Mouse (Mus musculus): Measurements from ENCODE around the gene Serpina1c. TPM values are rescaled to one million over a fixed set of nuclear protein-coding genes. Genes with fewer than 3 reads are reported as not detected.
"Not testable (repeated sequence)": the region's sequence is repeated elsewhere in the genome, so short reads cannot be mapped to it uniquely, and the experiment has no call there.

Gene Serpina1c
- not detected in 2 replicates for polyA plus RNA-seq (2015; fragmentation: Nextera tagmentation; extraction: Ambion mirVana)

- not testable (repeated sequence) for H3K4me2 ChIP-seq; ATAC-seq (ENCODE audit: low read depth); H3K9ac ChIP-seq; H3K27me3 ChIP-seq; H3K36me3 ChIP-seq; H3K27ac ChIP-seq (replicated peaks); H3K4me1 ChIP-seq (replicated peaks); H3K4me3 ChIP-seq
- 88% methylated on average over 4 of the region's 4 CpGs for WGBS
- 0 out of 2 replicates have a peak, but pooled peaks cover 11% of the 10 kb centered on the region for H3K9me3 ChIP-seq
Observed at GRCm38 (mm10) chr12:103904837-103905340, at the start of gene Serpina1c. TSS of gene Serpina1c (minus strand) at chr12:103904887.

GRCm38 (mm10) chr12:103952972-103953371 is 48.3 kb upstream of the Serpina1c start:
- H3K27me3 ChIP-seq; H3K9ac ChIP-seq; H3K9me3 ChIP-seq; H3K36me3 ChIP-seq; H3K4me2 ChIP-seq; ATAC-seq (ENCODE audit: low read depth); H3K4me1 ChIP-seq (replicated peaks); H3K4me3 ChIP-seq; H3K27ac ChIP-seq (replicated peaks): not testable (repeated sequence)
- 68% methylated on average over 3 of the region's 3 CpGs for WGBS

- 93% methylated on average over 4 of the region's 4 CpGs for WGBS
- ATAC-seq (ENCODE audit: low read depth) = no peak
Observed at GRCm38 (mm10) chr12:103946243-103946642, 41.6 kb upstream of the Serpina1c start.

GRCm38 (mm10) chr12:103909181-103909580 is 4.5 kb upstream of the Serpina1c start:
- not testable (repeated sequence) for H3K27me3 ChIP-seq; ATAC-seq (ENCODE audit: low read depth); H3K4me3 ChIP-seq; H3K9ac ChIP-seq; H3K36me3 ChIP-seq; H3K4me1 ChIP-seq (replicated peaks); H3K27ac ChIP-seq (replicated peaks); H3K4me2 ChIP-seq; H3K9me3 ChIP-seq
- WGBS = 91% methylated on average over 12 of the region's 16 CpGs

More at GRCm38 (mm10) chr12:103946243-103946642, 41.6 kb upstream of the Serpina1c start:
- H3K4me1 ChIP-seq (replicated peaks) = no peaks in the 10 kb centered on the region
- H3K4me3 ChIP-seq = no peak overlapping the region
- no peak overlapping the region for H3K9ac ChIP-seq
- H3K9me3 ChIP-seq = no peaks in the 10 kb centered on the region; the same call in 1 of the 2 replicates
- no peak overlapping the region for H3K4me2 ChIP-seq
- no peak overlapping the region for H3K27ac ChIP-seq (replicated peaks)
- no peaks in the 10 kb centered on the region for H3K36me3 ChIP-seq
- H3K27me3 ChIP-seq = no peaks in the 10 kb centered on the region

- H3K9me3 ChIP-seq; H3K27me3 ChIP-seq; H3K36me3 ChIP-seq; H3K4me1 ChIP-seq (replicated peaks); H3K9ac ChIP-seq; ATAC-seq (ENCODE audit: low read depth); H3K4me2 ChIP-seq; H3K4me3 ChIP-seq; H3K27ac ChIP-seq (replicated peaks): not testable (repeated sequence)
- 35% methylated on average over 1 of the region's 1 CpGs for WGBS
Observed at GRCm38 (mm10) chr12:103907746-103908145, 3.1 kb upstream of the Serpina1c start.

- H3K4me1 ChIP-seq (replicated peaks); H3K36me3 ChIP-seq; H3K27me3 ChIP-seq; H3K27ac ChIP-seq (replicated peaks); H3K4me2 ChIP-seq; H3K9ac ChIP-seq; H3K4me3 ChIP-seq; H3K9me3 ChIP-seq; ATAC-seq (ENCODE audit: low read depth): not testable (repeated sequence)
- WGBS = 92% methylated on average over 3 of the region's 3 CpGs
Observed at GRCm38 (mm10) chr12:103901929-103902328, 2.8 kb downstream of the Serpina1c start.

GRCm38 (mm10) chr12:103866873-103867272 is 37.8 kb downstream of the Serpina1c start:
- not testable (repeated sequence) for H3K9me3 ChIP-seq; H3K27ac ChIP-seq (replicated peaks); H3K36me3 ChIP-seq; ATAC-seq (ENCODE audit: low read depth); H3K27me3 ChIP-seq; H3K4me3 ChIP-seq; H3K4me1 ChIP-seq (replicated peaks); H3K9ac ChIP-seq; H3K4me2 ChIP-seq
- 96% methylated on average over 1 of the region's 1 CpGs for WGBS

- ATAC-seq (ENCODE audit: low read depth); H3K4me3 ChIP-seq; H3K27ac ChIP-seq (replicated peaks); H3K4me2 ChIP-seq; H3K9ac ChIP-seq; H3K9me3 ChIP-seq; H3K36me3 ChIP-seq; H3K27me3 ChIP-seq; H3K4me1 ChIP-seq (replicated peaks): not testable (repeated sequence)
- 90% methylated on average over 9 of the region's 9 CpGs for WGBS
Observed at GRCm38 (mm10) chr12:103863101-103863974, 41.3 kb downstream of the Serpina1c start, which contains the start of gene Serpina1a. TSS of gene Serpina1a (minus strand) at chr12:103863562.

GRCm38 (mm10) chr12:103860976-103861375 is 43.7 kb downstream of the Serpina1c start:
- Histone ChIP-seq H3K4me1 (replicated peaks) (no peaks in the 10 kb centered on the region), H3K36me3 (no peaks in the 10 kb centered on the region), H3K9me3 (0 out of 2 replicates have a peak, but pooled peaks cover 3% of the 10 kb centered on the region), H3K4me2 (no peak overlapping the region), H3K27me3 (no peaks in the 10 kb centered on the region), H3K4me3 (no peak overlapping the region), H3K9ac (no peak overlapping the region), H3K27ac (replicated peaks) (no peak overlapping the region)
- ATAC-seq (ENCODE audit: low read depth) = no peak
- 88% methylated on average over 3 of the region's 3 CpGs for WGBS

GRCm38 (mm10) chr12:103860571-103860970 is 44.1 kb downstream of the Serpina1c start:
- ATAC-seq (ENCODE audit: low read depth); H3K9ac ChIP-seq; H3K27ac ChIP-seq (replicated peaks): not testable (repeated sequence)

GRCm38 (mm10) chr12:103859584-103859983 is 45.1 kb downstream of the Serpina1c start:
- 82% methylated on average over 3 of the region's 3 CpGs for WGBS
- H3K9me3 ChIP-seq; H3K4me1 ChIP-seq (replicated peaks); ATAC-seq (ENCODE audit: low read depth); H3K4me2 ChIP-seq; H3K27ac ChIP-seq (replicated peaks); H3K27me3 ChIP-seq; H3K4me3 ChIP-seq; H3K9ac ChIP-seq; H3K36me3 ChIP-seq: not testable (repeated sequence)

More at GRCm38 (mm10) chr12:103860571-103860970, 44.1 kb downstream of the Serpina1c start:
- not testable (repeated sequence) for H3K4me1 ChIP-seq (replicated peaks); H3K4me2 ChIP-seq; H3K9me3 ChIP-seq; H3K27me3 ChIP-seq; H3K36me3 ChIP-seq; H3K4me3 ChIP-seq
- 84% methylated on average over 3 of the region's 4 CpGs for WGBS

GRCm38 (mm10) chr12:103853032-103853431 is 51.7 kb downstream of the Serpina1c start:
- 77% methylated on average over 2 of the region's 2 CpGs for WGBS
- H3K27me3 ChIP-seq = not testable (repeated sequence)

More at GRCm38 (mm10) chr12:103853032-103853431, 51.7 kb downstream of the Serpina1c start:
- not testable (repeated sequence) for H3K9ac ChIP-seq; H3K4me1 ChIP-seq (replicated peaks); H3K36me3 ChIP-seq; H3K4me3 ChIP-seq; H3K27ac ChIP-seq (replicated peaks); ATAC-seq (ENCODE audit: low read depth); H3K9me3 ChIP-seq; H3K4me2 ChIP-seq
